Mouse (Mus musculus) retina, adult 2 months (tissue): ENCODE results near the gene Rras2.

Source experiments
- DNase-seq: peaks from one replicate; pipeline ENCODE4 v3.0.0-alpha.2; 2012; ENCODE audit warnings: low read depth, low spot score

Gene Rras2

GRCm38 (mm10) chr7:114117444-114117905 lies at the start of gene Rras2:
Gene Rras2 (minus strand): TSS chr7:114117781.
- DNase-seq: peak; percentile 3

GRCm38 (mm10) chr7:114162975-114163374 lies 45.4 kb upstream of the Rras2 start:
- no peak for DNase-seq

- no peak for DNase-seq
These were observed 43.5 kb upstream of the Rras2 start for GRCm38 (mm10) chr7:114161101-114161500.

- DNase-seq: no peak
These were observed 40.2 kb upstream of the Rras2 start for GRCm38 (mm10) chr7:114157716-114158278.

- no peak for DNase-seq
These were observed 38.8 kb upstream of the Rras2 start for GRCm38 (mm10) chr7:114156364-114156763.

GRCm38 (mm10) chr7:114155053-114155865 lies 37.7 kb upstream of the Rras2 start:
- no peak for DNase-seq

- no peak for DNase-seq
These were observed 33.6 kb upstream of the Rras2 start for GRCm38 (mm10) chr7:114151036-114151780.

GRCm38 (mm10) chr7:114149564-114149963 lies 32.0 kb upstream of the Rras2 start:
- no peak for DNase-seq

- DNase-seq: no peak
These were observed 31.6 kb upstream of the Rras2 start for GRCm38 (mm10) chr7:114149135-114149534.

GRCm38 (mm10) chr7:114145841-114146240 lies 28.3 kb upstream of the Rras2 start:
- DNase-seq: no peak

- no peak for DNase-seq
These were observed 24.7 kb upstream of the Rras2 start for GRCm38 (mm10) chr7:114142151-114142798.

GRCm38 (mm10) chr7:114140026-114140425 lies 22.4 kb upstream of the Rras2 start:
- no peak for DNase-seq

- no peak for DNase-seq
These were observed 21.8 kb upstream of the Rras2 start for GRCm38 (mm10) chr7:114139400-114139799.

- DNase-seq: no peak
These were observed 20.7 kb upstream of the Rras2 start for GRCm38 (mm10) chr7:114138261-114138660.

GRCm38 (mm10) chr7:114135166-114135565 lies 17.6 kb upstream of the Rras2 start:
- no peak for DNase-seq

GRCm38 (mm10) chr7:114133957-114134356 lies 16.4 kb upstream of the Rras2 start:
- DNase-seq: no peak

- no peak for DNase-seq
These were observed 14.7 kb upstream of the Rras2 start for GRCm38 (mm10) chr7:114132316-114132715.

- DNase-seq: no peak
These were observed 11.7 kb upstream of the Rras2 start for GRCm38 (mm10) chr7:114129281-114129680.

- DNase-seq: no peak
These were observed 599 bp upstream of the Rras2 start for GRCm38 (mm10) chr7:114118180-114118579.

GRCm38 (mm10) chr7:114116711-114117351 lies 750 bp downstream of the Rras2 start:
- no peak for DNase-seq

GRCm38 (mm10) chr7:114115961-114116360 lies 1.6 kb downstream of the Rras2 start:
- no peak for DNase-seq
